Mouse (Mus musculus): Measurements from ENCODE around the gene Rbfox1. TPM values are rescaled to one million over a fixed set of nuclear protein-coding genes. Genes with fewer than 3 reads are reported as not detected.

The Rbfox1 gene
- polyA plus RNA-seq, 1 experiment from 2014 or later: 2.2 TPM

GRCm38 (mm10) chr16:6555776-6556175, 670.6 kb downstream of the Rbfox1 start:
- Histone ChIP-seq H3K36me3 (no peaks in the 10 kb centered on the region), H3K4me1 (replicated peaks) (no peaks in the 10 kb centered on the region), H3K9ac (no peak overlapping the region), H3K9me3 (replicated peaks) (no peaks in the 10 kb centered on the region), H3K4me3 (no peak overlapping the region), H3K27me3 (replicated peaks) (no peaks in the 10 kb centered on the region), H3K4me2 (no peak overlapping the region), H3K27ac (ENCODE audit: poor library complexity, severe bottlenecking) (no peak overlapping the region)
- WGBS: 51% methylated on average over 4 of the region's 4 CpGs
- no peak for ATAC-seq (ENCODE audit: insufficient number of reproducible peaks, low FRiP score)

GRCm38 (mm10) chr16:6557726-6558125, 672.6 kb downstream of the Rbfox1 start:
- no peaks in the 10 kb centered on the region for H3K4me1 ChIP-seq (replicated peaks)
- WGBS: 63% methylated on average over 1 of the region's 1 CpGs

GRCm38 (mm10) chr16:6584700-6585099, 699.5 kb downstream of the Rbfox1 start:
- H3K4me2 ChIP-seq: no peak overlapping the region
- H3K9me3 ChIP-seq (replicated peaks): no peaks in the 10 kb centered on the region
- no peak overlapping the region for H3K27ac ChIP-seq (ENCODE audit: poor library complexity, severe bottlenecking)
- no peak overlapping the region for H3K4me3 ChIP-seq
- H3K4me1 ChIP-seq (replicated peaks): no peaks in the 10 kb centered on the region
- H3K36me3 ChIP-seq: no peaks in the 10 kb centered on the region
- ATAC-seq (ENCODE audit: insufficient number of reproducible peaks, low FRiP score): no peak
- no peaks in the 10 kb centered on the region for H3K27me3 ChIP-seq (replicated peaks)
- no peak overlapping the region for H3K9ac ChIP-seq
- 73% methylated on average over 2 of the region's 2 CpGs for WGBS

More at GRCm38 (mm10) chr16:6557726-6558125, 672.6 kb downstream of the Rbfox1 start:
- no peaks in the 10 kb centered on the region for H3K9me3 ChIP-seq (replicated peaks)
- H3K4me3 ChIP-seq: no peak overlapping the region
- no peaks in the 10 kb centered on the region for H3K36me3 ChIP-seq
- no peak overlapping the region for H3K9ac ChIP-seq
- no peak overlapping the region for H3K27ac ChIP-seq (ENCODE audit: poor library complexity, severe bottlenecking)
- H3K27me3 ChIP-seq (replicated peaks): no peaks in the 10 kb centered on the region
- H3K4me2 ChIP-seq: no peak overlapping the region
- ATAC-seq (ENCODE audit: insufficient number of reproducible peaks, low FRiP score): no peak

GRCm38 (mm10) chr16:6585204-6585603, 700.0 kb downstream of the Rbfox1 start:
- H3K27ac ChIP-seq (ENCODE audit: poor library complexity, severe bottlenecking): no peak overlapping the region
- no peaks in the 10 kb centered on the region for H3K4me1 ChIP-seq (replicated peaks)
- no peak overlapping the region for H3K4me2 ChIP-seq
- H3K27me3 ChIP-seq (replicated peaks): no peaks in the 10 kb centered on the region
- H3K36me3 ChIP-seq: no peaks in the 10 kb centered on the region
- 79% methylated on average over 1 of the region's 1 CpGs for WGBS
- H3K4me3 ChIP-seq: no peak overlapping the region
- no peak overlapping the region for H3K9ac ChIP-seq
- no peaks in the 10 kb centered on the region for H3K9me3 ChIP-seq (replicated peaks)
- ATAC-seq (ENCODE audit: insufficient number of reproducible peaks, low FRiP score): no peak

- Histone ChIP-seq H3K4me2 (no peak overlapping the region), H3K4me1 (replicated peaks) (no peaks in the 10 kb centered on the region), H3K4me3 (no peak overlapping the region), H3K27me3 (replicated peaks) (no peaks in the 10 kb centered on the region), H3K9ac (no peak overlapping the region), H3K9me3 (replicated peaks) (no peaks in the 10 kb centered on the region), H3K36me3 (no peaks in the 10 kb centered on the region), H3K27ac (ENCODE audit: poor library complexity, severe bottlenecking) (no peak overlapping the region)
- 70% methylated on average over 1 of the region's 1 CpGs for WGBS
- no peak for ATAC-seq (ENCODE audit: insufficient number of reproducible peaks, low FRiP score)
These were observed 731.4 kb downstream of the Rbfox1 start for GRCm38 (mm10) chr16:6616526-6616925.

GRCm38 (mm10) chr16:6640330-6640729, 755.2 kb downstream of the Rbfox1 start:
- H3K9ac ChIP-seq: no peak overlapping the region
- no peak overlapping the region for H3K4me3 ChIP-seq
- WGBS: 65% methylated on average over 1 of the region's 1 CpGs
- no peaks in the 10 kb centered on the region for H3K9me3 ChIP-seq (replicated peaks)
- no peak for ATAC-seq (ENCODE audit: insufficient number of reproducible peaks, low FRiP score)
- H3K4me2 ChIP-seq: no peak overlapping the region
- no peak overlapping the region for H3K27ac ChIP-seq (ENCODE audit: poor library complexity, severe bottlenecking)
- H3K36me3 ChIP-seq: no peaks in the 10 kb centered on the region
- H3K27me3 ChIP-seq (replicated peaks): no peaks in the 10 kb centered on the region
- H3K4me1 ChIP-seq (replicated peaks): no peaks in the 10 kb centered on the region

GRCm38 (mm10) chr16:6646941-6647340, 761.8 kb downstream of the Rbfox1 start:
- no peak for ATAC-seq (ENCODE audit: insufficient number of reproducible peaks, low FRiP score)

GRCm38 (mm10) chr16:6648753-6649152, 763.6 kb downstream of the Rbfox1 start:
- WGBS: 61% methylated on average over 1 of the region's 1 CpGs
- Histone ChIP-seq H3K27ac (ENCODE audit: poor library complexity, severe bottlenecking) (no peak overlapping the region), H3K4me1 (replicated peaks) (no peaks in the 10 kb centered on the region), H3K4me2 (no peak overlapping the region), H3K9me3 (replicated peaks) (0 out of 2 replicates have a peak, but pooled peaks cover 3% of the 10 kb centered on the region), H3K4me3 (no peak overlapping the region), H3K9ac (no peak overlapping the region), H3K36me3 (no peaks in the 10 kb centered on the region), H3K27me3 (replicated peaks) (no peaks in the 10 kb centered on the region)
- ATAC-seq (ENCODE audit: insufficient number of reproducible peaks, low FRiP score): no peak

More at GRCm38 (mm10) chr16:6646941-6647340, 761.8 kb downstream of the Rbfox1 start:
- 74% methylated on average over 5 of the region's 5 CpGs for WGBS
- Histone ChIP-seq H3K9ac (no peak overlapping the region), H3K4me3 (no peak overlapping the region), H3K4me2 (no peak overlapping the region), H3K27me3 (replicated peaks) (no peaks in the 10 kb centered on the region), H3K9me3 (replicated peaks) (0 out of 2 replicates have a peak, but pooled peaks cover 3% of the 10 kb centered on the region), H3K36me3 (no peaks in the 10 kb centered on the region), H3K27ac (ENCODE audit: poor library complexity, severe bottlenecking) (no peak overlapping the region), H3K4me1 (replicated peaks) (no peaks in the 10 kb centered on the region)

- WGBS: 75% methylated on average over 2 of the region's 2 CpGs
- Histone ChIP-seq H3K4me3 (no peak overlapping the region), H3K27ac (ENCODE audit: poor library complexity, severe bottlenecking) (no peak overlapping the region), H3K4me1 (replicated peaks) (no peaks in the 10 kb centered on the region), H3K27me3 (replicated peaks) (no peaks in the 10 kb centered on the region), H3K36me3 (no peaks in the 10 kb centered on the region), H3K4me2 (no peak overlapping the region), H3K9me3 (replicated peaks) (0 out of 2 replicates have a peak, but pooled peaks cover 2% of the 10 kb centered on the region), H3K9ac (no peak overlapping the region)
- ATAC-seq (ENCODE audit: insufficient number of reproducible peaks, low FRiP score): no peak
These were observed 773.4 kb downstream of the Rbfox1 start for GRCm38 (mm10) chr16:6658594-6658993.

- 69% methylated on average over 1 of the region's 1 CpGs for WGBS
- Histone ChIP-seq H3K27ac (ENCODE audit: poor library complexity, severe bottlenecking) (no peak overlapping the region), H3K27me3 (replicated peaks) (no peaks in the 10 kb centered on the region), H3K4me2 (no peak overlapping the region), H3K4me1 (replicated peaks) (no peaks in the 10 kb centered on the region), H3K4me3 (no peak overlapping the region), H3K9ac (no peak overlapping the region), H3K9me3 (replicated peaks) (no peaks in the 10 kb centered on the region), H3K36me3 (no peaks in the 10 kb centered on the region)
- no peak for ATAC-seq (ENCODE audit: insufficient number of reproducible peaks, low FRiP score)
These were observed 801.1 kb downstream of the Rbfox1 start for GRCm38 (mm10) chr16:6686076-6686757.

GRCm38 (mm10) chr16:6704847-6705246, 819.7 kb downstream of the Rbfox1 start:
- ATAC-seq (ENCODE audit: insufficient number of reproducible peaks, low FRiP score): no peak
- Histone ChIP-seq H3K4me1 (replicated peaks) (no peaks in the 10 kb centered on the region), H3K9me3 (replicated peaks) (no peaks in the 10 kb centered on the region), H3K4me3 (no peak overlapping the region), H3K36me3 (no peaks in the 10 kb centered on the region), H3K9ac (no peak overlapping the region), H3K27me3 (replicated peaks) (no peaks in the 10 kb centered on the region), H3K27ac (ENCODE audit: poor library complexity, severe bottlenecking) (no peak overlapping the region), H3K4me2 (no peak overlapping the region)
- 87% methylated on average over 5 of the region's 5 CpGs for WGBS

- H3K4me2 ChIP-seq: no peak overlapping the region
- no peaks in the 10 kb centered on the region for H3K36me3 ChIP-seq
- ATAC-seq (ENCODE audit: insufficient number of reproducible peaks, low FRiP score): no peak
- H3K27ac ChIP-seq (ENCODE audit: poor library complexity, severe bottlenecking): no peak overlapping the region
- H3K9ac ChIP-seq: no peak overlapping the region
- 88% methylated on average over 1 of the region's 1 CpGs for WGBS
- H3K9me3 ChIP-seq (replicated peaks): no peaks in the 10 kb centered on the region
- no peak overlapping the region for H3K4me3 ChIP-seq
- H3K4me1 ChIP-seq (replicated peaks): no peaks in the 10 kb centered on the region
- no peaks in the 10 kb centered on the region for H3K27me3 ChIP-seq (replicated peaks)
These were observed 827.2 kb downstream of the Rbfox1 start for GRCm38 (mm10) chr16:6712341-6712740.
